Mouse (Mus musculus): Measurements from ENCODE around the gene Rab42. TPM values are rescaled to one million over a fixed set of nuclear protein-coding genes. Genes with fewer than 3 reads are reported as not detected.

Rab42 gene
- polyA plus RNA-seq, 1 experiment from 2014 or later = 2.4 TPM

GRCm38 (mm10) chr4:132338943-132339342 lies 35.8 kb upstream of the Rab42 start:
- Histone ChIP-seq H3K36me3 (ENCODE audit: insufficient read depth, low read length) (peaks cover 27% of the 10 kb centered on the region), H3K9me3 (replicated peaks; ENCODE audit: low read length) (no peaks in the 10 kb centered on the region), H3K4me3 (replicated peaks; ENCODE audit: low read depth, low read length) (no peak overlapping the region), H3K9ac (ENCODE audit: low read depth, low read length) (no peak overlapping the region), H3K4me1 (replicated peaks; ENCODE audit: insufficient read depth, low read length) (no peaks in the 10 kb centered on the region; the same call in 1 of the 2 replicates), H3K27ac (no peak overlapping the region), H3K4me2 (ENCODE audit: low read length) (no peak overlapping the region), H3K27me3 (ENCODE audit: insufficient read depth, low read length) (no peaks in the 10 kb centered on the region)
- ATAC-seq (replicated peaks; ENCODE audit: low FRiP score, low read depth) (no peak), DNase-seq (ENCODE audit: low spot score) (no peak)
- WGBS = 91% methylated on average over 13 of the region's 13 CpGs
- no peak for TF ChIP-seq CTCF (IDR thresholded peaks at IDR 0.05; ENCODE audit: low read depth)

GRCm38 (mm10) chr4:132332880-132333279 lies 29.7 kb upstream of the Rab42 start:
- H3K4me1 ChIP-seq (replicated peaks; ENCODE audit: insufficient read depth, low read length) = peaks cover 8% of the 10 kb centered on the region
- H3K4me2 ChIP-seq (ENCODE audit: low read length) = no peak overlapping the region
- no peak overlapping the region for H3K4me3 ChIP-seq (replicated peaks; ENCODE audit: low read depth, low read length)
- H3K36me3 ChIP-seq (ENCODE audit: insufficient read depth, low read length) = peaks cover 36% of the 10 kb centered on the region
- no peak overlapping the region for H3K9ac ChIP-seq (ENCODE audit: low read depth, low read length)
- H3K9me3 ChIP-seq (replicated peaks; ENCODE audit: low read length) = no peaks in the 10 kb centered on the region
- DNase-seq (ENCODE audit: low spot score) = no peak
- no peak for TF ChIP-seq CTCF (IDR thresholded peaks at IDR 0.05; ENCODE audit: low read depth)
- no peak for ATAC-seq (replicated peaks; ENCODE audit: low FRiP score, low read depth)
- no peaks in the 10 kb centered on the region for H3K27me3 ChIP-seq (ENCODE audit: insufficient read depth, low read length)
- H3K27ac ChIP-seq = no peak overlapping the region
- WGBS = 84% methylated on average over 6 of the region's 6 CpGs

- H3K4me3 ChIP-seq (replicated peaks; ENCODE audit: low read depth, low read length) = no peak overlapping the region
- WGBS = 65% methylated on average over 3 of the region's 3 CpGs
- no peak overlapping the region for H3K4me2 ChIP-seq (ENCODE audit: low read length)
- H3K27ac ChIP-seq = no peak overlapping the region
- DNase-seq (ENCODE audit: low spot score) (no peak), ATAC-seq (replicated peaks; ENCODE audit: low FRiP score, low read depth) (no peak)
- no peak for TF ChIP-seq CTCF (IDR thresholded peaks at IDR 0.05; ENCODE audit: low read depth)
- H3K9me3 ChIP-seq (replicated peaks; ENCODE audit: low read length) = no peaks in the 10 kb centered on the region
- peaks cover 31% of the 10 kb centered on the region for H3K36me3 ChIP-seq (ENCODE audit: insufficient read depth, low read length)
- no peaks in the 10 kb centered on the region for H3K27me3 ChIP-seq (ENCODE audit: insufficient read depth, low read length)
- peaks cover 8% of the 10 kb centered on the region for H3K4me1 ChIP-seq (replicated peaks; ENCODE audit: insufficient read depth, low read length)
- H3K9ac ChIP-seq (ENCODE audit: low read depth, low read length) = no peak overlapping the region
Measured at GRCm38 (mm10) chr4:132331960-132332359, 28.8 kb upstream of the Rab42 start.

- Histone ChIP-seq H3K4me3 (replicated peaks; ENCODE audit: low read depth, low read length) (peak overlapping the region; percentile 63), H3K4me1 (replicated peaks; ENCODE audit: insufficient read depth, low read length) (peaks cover 8% of the 10 kb centered on the region), H3K4me2 (ENCODE audit: low read length) (peak overlapping the region; percentile 72), H3K27ac (peak overlapping the region; percentile 91), H3K9ac (ENCODE audit: low read depth, low read length) (peak overlapping the region; percentile 80), H3K9me3 (replicated peaks; ENCODE audit: low read length) (no peaks in the 10 kb centered on the region), H3K36me3 (ENCODE audit: insufficient read depth, low read length) (peaks cover 33% of the 10 kb centered on the region), H3K27me3 (ENCODE audit: insufficient read depth, low read length) (no peaks in the 10 kb centered on the region)
- WGBS = 9% methylated on average over 10 of the region's 10 CpGs
- DNase-seq (ENCODE audit: low spot score) (peak; percentile 47), ATAC-seq (replicated peaks; ENCODE audit: low FRiP score, low read depth) (0 out of 2 replicates have a peak, but pooled peaks have one; percentile 3)
- no peak for TF ChIP-seq CTCF (IDR thresholded peaks at IDR 0.05; ENCODE audit: low read depth)
Measured at GRCm38 (mm10) chr4:132329835-132330354, 26.7 kb upstream of the Rab42 start.

- TF ChIP-seq CTCF (IDR thresholded peaks at IDR 0.05; ENCODE audit: low read depth) = peak; percentile 44
- peaks cover 30% of the 10 kb centered on the region for H3K36me3 ChIP-seq (ENCODE audit: insufficient read depth, low read length)
Measured at GRCm38 (mm10) chr4:132329115-132329834, 26.1 kb upstream of the Rab42 start, which contains the start of gene Trnau1ap. Gene Trnau1ap, minus strand, starts transcription at chr4:132329538.

DNA sequence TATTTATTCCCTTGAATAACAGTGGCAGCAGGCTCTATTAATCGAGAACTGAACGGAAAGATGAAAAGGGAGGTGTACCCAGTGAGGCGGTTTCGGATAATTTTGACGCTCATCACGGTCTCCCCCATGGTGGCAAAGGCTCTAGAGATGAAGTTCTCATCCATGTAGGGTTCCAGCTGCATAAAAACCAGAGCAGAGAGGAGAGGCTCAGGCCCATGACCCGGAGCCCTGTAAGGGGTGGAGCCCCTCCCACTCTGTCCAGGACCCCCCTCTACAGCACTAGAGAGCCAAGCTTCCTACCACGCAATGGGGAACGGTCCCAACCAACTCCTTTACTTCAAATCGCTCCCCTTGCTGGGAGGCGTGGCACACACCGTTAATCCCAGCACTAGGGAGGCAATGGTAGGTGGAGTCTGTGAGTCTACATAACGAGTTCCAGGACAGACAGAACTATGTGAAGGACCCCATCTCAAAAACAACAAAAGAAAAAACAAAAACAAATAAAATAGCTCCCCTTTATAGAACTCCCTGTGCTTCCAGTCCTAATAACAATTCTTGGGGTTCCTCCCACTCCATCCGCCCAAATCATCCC lies 25.3 kb upstream of the Rab42 start:
- Histone ChIP-seq H3K27ac (peak overlapping the region; percentile 91; the same call in 1 of the 2 replicates), H3K36me3 (ENCODE audit: insufficient read depth, low read length) (peaks cover 27% of the 10 kb centered on the region), H3K9me3 (replicated peaks; ENCODE audit: low read length) (no peaks in the 10 kb centered on the region), H3K4me3 (replicated peaks; ENCODE audit: low read depth, low read length) (peak overlapping the region; percentile 63), H3K9ac (ENCODE audit: low read depth, low read length) (peak overlapping the region; percentile 80), H3K4me2 (ENCODE audit: low read length) (peak overlapping the region; percentile 72), H3K4me1 (replicated peaks; ENCODE audit: insufficient read depth, low read length) (peaks cover 8% of the 10 kb centered on the region), H3K27me3 (ENCODE audit: insufficient read depth, low read length) (no peaks in the 10 kb centered on the region)
- DNase-seq (ENCODE audit: low spot score) = no peak
- TF ChIP-seq CTCF (IDR thresholded peaks at IDR 0.05; ENCODE audit: low read depth) = no peak
- 52% methylated on average over 14 of the region's 14 CpGs for WGBS
- no peak for ATAC-seq (replicated peaks; ENCODE audit: low FRiP score, low read depth)

More at GRCm38 (mm10) chr4:132329115-132329834, 26.1 kb upstream of the Rab42 start, which contains the start of gene Trnau1ap:
- Histone ChIP-seq H3K27me3 (ENCODE audit: insufficient read depth, low read length) (no peaks in the 10 kb centered on the region), H3K4me2 (ENCODE audit: low read length) (peak within 1 kb of the TSS; percentile 72), H3K9ac (ENCODE audit: low read depth, low read length) (peak within 1 kb of the TSS; percentile 80), H3K4me1 (replicated peaks; ENCODE audit: insufficient read depth, low read length) (peaks cover 8% of the 10 kb centered on the region), H3K4me3 (replicated peaks; ENCODE audit: low read depth, low read length) (peak within 1 kb of the TSS; percentile 63), H3K9me3 (replicated peaks; ENCODE audit: low read length) (no peaks in the 10 kb centered on the region), H3K27ac (peak within 1 kb of the TSS; percentile 91)
- ATAC-seq (replicated peaks; ENCODE audit: low FRiP score, low read depth) (peak; percentile 95), DNase-seq (ENCODE audit: low spot score) (peak; percentile 97)
- under 1% methylated on average over 52 of the region's 52 CpGs for WGBS

Data from kidney, postnatal 0 days (tissue).